Mouse (Mus musculus) C2C12 (cell line): ENCODE data around the gene Itpkb.

Experiments used
- CEBPB ChIP-seq: IDR thresholded peaks from one replicate; pipeline ENCODE4 v1.6.1; 2011; ENCODE audit warnings: low read depth, mild to moderate bottlenecking, control low read depth, moderate library complexity
- CTCF ChIP-seq: IDR thresholded peaks from one replicate; pipeline ENCODE4 v1.5.1; 2011; ENCODE audit not compliant: control insufficient read depth, insufficient read depth, insufficient read length
- MAX ChIP-seq: IDR thresholded peaks from one replicate; pipeline ENCODE4 v1.6.1; 2011; ENCODE audit warnings: mild to moderate bottlenecking, control low read depth
- MYOG ChIP-seq: IDR thresholded peaks from one replicate; pipeline ENCODE4 v1.6.1; 2011; ENCODE audit not compliant: control insufficient read depth, insufficient read length; ENCODE audit errors: extremely low read depth
- USF1 ChIP-seq: IDR thresholded peaks from one replicate; pipeline ENCODE4 v1.6.1; 2011; ENCODE audit warnings: low read depth, mild to moderate bottlenecking, control low read depth, moderate library complexity

GRCm38 (mm10) chr1:180370858-180371652 lies 40.8 kb downstream of the Itpkb start:
- TF ChIP-seq MYOG (no peak), CEBPB (no peak), CTCF (no peak), USF1 (no peak), MAX (no peak)
